Mouse (Mus musculus) C2C12 (cell line): ENCODE results near the gene Egfl8. TPM values are rescaled to one million over a fixed set of nuclear protein-coding genes. Genes with fewer than 3 reads are reported as not detected.

Source experiments
- H3K27me3 ChIP-seq: one replicate; pipeline ENCODE4 v1.6.1; 2011; ENCODE audit not compliant: control insufficient read depth, insufficient read depth, insufficient read length
- H3K36me3 ChIP-seq: one replicate; pipeline ENCODE4 v1.6.1; 2011; ENCODE audit not compliant: control insufficient read depth, insufficient read depth
- H3K4me3 ChIP-seq: one replicate; pipeline ENCODE4 v1.5.1; 2011; ENCODE audit warnings: mild to moderate bottlenecking, control low read depth; ENCODE audit not compliant: poor library complexity, insufficient read depth, severe bottlenecking
- H3K79me2 ChIP-seq: one replicate; pipeline ENCODE4 v1.6.1; 2011; ENCODE audit not compliant: control insufficient read depth, insufficient read depth
- H3K79me3 ChIP-seq: one replicate; pipeline ENCODE4 v1.6.1; 2011; ENCODE audit warnings: low read depth, control low read depth
- H3ac ChIP-seq: one replicate; pipeline ENCODE3; 2011; ENCODE audit warnings: low read depth; ENCODE audit not compliant: control insufficient read depth, insufficient read length
- CEBPB ChIP-seq: IDR thresholded peaks from one replicate; pipeline ENCODE4 v1.6.1; 2011; ENCODE audit warnings: low read depth, mild to moderate bottlenecking, control low read depth, moderate library complexity
- CTCF ChIP-seq: IDR thresholded peaks from one replicate; pipeline ENCODE4 v1.5.1; 2011; ENCODE audit not compliant: control insufficient read depth, insufficient read depth, insufficient read length
- FOSL1 ChIP-seq: IDR thresholded peaks from one replicate; pipeline ENCODE4 v1.8.0; 2011; ENCODE audit warnings: mild to moderate bottlenecking, low read length; ENCODE audit not compliant: poor library complexity, insufficient read depth, severe bottlenecking
- MAX ChIP-seq: IDR thresholded peaks from one replicate; pipeline ENCODE4 v1.6.1; 2011; ENCODE audit warnings: mild to moderate bottlenecking, control low read depth
- MYOD1 ChIP-seq: IDR thresholded peaks from one replicate; pipeline ENCODE4 v1.6.1; 2011; ENCODE audit warnings: low read depth; ENCODE audit not compliant: control insufficient read depth, insufficient read length
- MYOG ChIP-seq: IDR thresholded peaks from one replicate; pipeline ENCODE4 v1.6.1; 2011; ENCODE audit not compliant: control insufficient read depth, insufficient read length; ENCODE audit errors: extremely low read depth
- USF1 ChIP-seq: IDR thresholded peaks from one replicate; pipeline ENCODE4 v1.6.1; 2011; ENCODE audit warnings: low read depth, mild to moderate bottlenecking, control low read depth, moderate library complexity
- polyA plus RNA-seq: library from polyadenylated mRNA; unstranded; fragments of >200 nt; fragmentation: generic; extraction: Trizol; gene quantifications from one replicate; pipeline ENCODE4 v1.2.1, GENCODE M21; 2012; ENCODE audit warnings: missing spikeins

The Egfl8 gene
- polyA plus RNA-seq, 1 experiment = 0.22 TPM

- H3ac ChIP-seq = no peak overlapping the region
- H3K4me3 ChIP-seq = no peak overlapping the region
- peaks cover 6% of the 10 kb centered on the region for H3K79me2 ChIP-seq
- no peak for TF ChIP-seq MYOD1
- TF ChIP-seq FOSL1 = no peak
- TF ChIP-seq CEBPB = no peak
- no peak for TF ChIP-seq CTCF
- TF ChIP-seq MYOG = no peak
- TF ChIP-seq MAX = no peak
- no peak for TF ChIP-seq USF1
- H3K27me3 ChIP-seq = no peaks in the 10 kb centered on the region
- no peaks in the 10 kb centered on the region for H3K36me3 ChIP-seq
- H3K79me3 ChIP-seq = peaks cover 3% of the 10 kb centered on the region
Measured at GRCm38 (mm10) chr17:34643379-34643778, 27.6 kb upstream of the Egfl8 start.

- no peak overlapping the region for H3ac ChIP-seq
- no peaks in the 10 kb centered on the region for H3K79me3 ChIP-seq
- TF ChIP-seq MYOD1 (no peak), CTCF (no peak), MAX (no peak), CEBPB (no peak), USF1 (no peak), FOSL1 (no peak)
- H3K36me3 ChIP-seq = no peaks in the 10 kb centered on the region
- no peak overlapping the region for H3K4me3 ChIP-seq
- no peaks in the 10 kb centered on the region for H3K79me2 ChIP-seq
- H3K27me3 ChIP-seq = no peaks in the 10 kb centered on the region
Measured at GRCm38 (mm10) chr17:34641945-34642344, 26.2 kb upstream of the Egfl8 start.

GRCm38 (mm10) chr17:34640778-34641601, 25.2 kb upstream of the Egfl8 start:
- H3K79me3 ChIP-seq = no peaks in the 10 kb centered on the region
- no peaks in the 10 kb centered on the region for H3K36me3 ChIP-seq
- no peak for TF ChIP-seq MAX
- no peak for TF ChIP-seq MYOD1
- TF ChIP-seq USF1 = no peak
- TF ChIP-seq CEBPB = no peak
- TF ChIP-seq FOSL1 = no peak
- TF ChIP-seq MYOG = no peak
- TF ChIP-seq CTCF = no peak
- H3ac ChIP-seq = no peak overlapping the region
- no peaks in the 10 kb centered on the region for H3K79me2 ChIP-seq
- no peaks in the 10 kb centered on the region for H3K27me3 ChIP-seq
- H3K4me3 ChIP-seq = no peak overlapping the region

- no peaks in the 10 kb centered on the region for H3K36me3 ChIP-seq
- no peaks in the 10 kb centered on the region for H3K79me3 ChIP-seq
- H3ac ChIP-seq = no peak overlapping the region
- TF ChIP-seq FOSL1 = no peak
- no peak for TF ChIP-seq MAX
- TF ChIP-seq CEBPB = no peak
- TF ChIP-seq MYOD1 = no peak
- TF ChIP-seq USF1 = no peak
- TF ChIP-seq MYOG = no peak
- no peak for TF ChIP-seq CTCF
- no peaks in the 10 kb centered on the region for H3K79me2 ChIP-seq
- H3K4me3 ChIP-seq = no peak overlapping the region
- H3K27me3 ChIP-seq = no peaks in the 10 kb centered on the region
Measured at GRCm38 (mm10) chr17:34639461-34640255, 23.9 kb upstream of the Egfl8 start.

DNA sequence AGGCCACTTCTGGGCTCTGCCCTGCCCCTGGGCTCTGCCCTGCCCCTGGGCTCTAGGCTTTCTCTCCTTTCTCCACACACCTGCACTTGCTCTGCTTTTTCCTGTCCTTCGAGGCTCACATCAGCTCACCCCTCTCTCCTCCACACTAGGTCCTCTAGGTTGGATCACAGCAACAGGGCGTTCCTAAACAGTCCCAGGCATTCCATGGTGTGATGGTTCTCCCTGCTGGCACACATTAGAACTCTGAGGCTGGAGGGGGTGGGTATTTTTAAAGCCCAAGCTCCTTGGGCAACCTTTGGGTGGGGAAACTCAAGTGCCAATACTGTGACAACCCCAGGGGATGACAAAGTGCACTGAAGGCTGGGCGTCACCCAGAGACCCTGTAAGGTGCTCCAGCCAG, 21.7 kb upstream of the Egfl8 start:
- TF ChIP-seq CTCF (no peak), MYOG (no peak), CEBPB (no peak), MAX (no peak), USF1 (no peak), FOSL1 (no peak), MYOD1 (no peak)
- H3K4me3 ChIP-seq = no peak overlapping the region
- peaks cover 13% of the 10 kb centered on the region for H3K27me3 ChIP-seq
- H3K79me2 ChIP-seq = no peaks in the 10 kb centered on the region
- no peaks in the 10 kb centered on the region for H3K36me3 ChIP-seq
- no peak overlapping the region for H3ac ChIP-seq
- H3K79me3 ChIP-seq = no peaks in the 10 kb centered on the region
